Comparison of ENCODE assay signal across 8 mouse cellular contexts in genomic region chr4:149099369-149100017, GRCm38 (mm10). TPM values are rescaled to one million over a fixed set of nuclear protein-coding genes. Genes with fewer than 3 reads are reported as not detected.
A peak's percentile ranks its signal among the peaks of the same experiment; 100 is the strongest.
DNase-seq lines count a peak whose midpoint lies in the region; ATAC-seq and TF ChIP-seq lines count a peak whose summit lies in the region.

Pex14 (minus strand) TSS chr4:149099876.

- H3K4me2 ChIP-seq in forebrain, postnatal 0 days (ENCODE audit: low read depth): peak within 1 kb of the TSS; percentile 74
- peak within 1 kb of the TSS; percentile 86 for H3K4me2 ChIP-seq in lung, embryonic 15.5 days

- DNase-seq in G1E (ENCODE audit: low spot score): peak; percentile 87
- peak; percentile 91 to 96 for DNase-seq in cerebellum, adult 18-20 months
- DNase-seq in forebrain, postnatal 0 days: peak; percentile 93
- peak; percentile 91 for DNase-seq in heart, postnatal 4 days
- peak; percentile 85 to 90 for DNase-seq in layer of hippocampus, adult 8-10 months (ENCODE audit: low spot score in 2 of 2)
- peak; percentile 83 for DNase-seq in ovary, adult 18-20 months (ENCODE audit: low spot score)
- DNase-seq in thymus, postnatal 0 days (ENCODE audit: low spot score): peak; percentile 86

- H3K4me3 ChIP-seq in G1E (ENCODE audit: low read depth, low read length): peak within 1 kb of the TSS; percentile 98
- peak within 1 kb of the TSS; percentile 79 for H3K4me3 ChIP-seq in forebrain, postnatal 0 days (ENCODE audit: low read depth, low read length)
- H3K4me3 ChIP-seq in lung, embryonic 15.5 days: peak within 1 kb of the TSS; percentile 78

- ATAC-seq in G1E (ENCODE audit: extremely low read depth, insufficient number of reproducible peaks, low FRiP score, poor library complexity, severe bottlenecking): peak; percentile 54
- peak; percentile 81 for ATAC-seq in forebrain, postnatal 0 days
- ATAC-seq in lung, embryonic 15.5 days (ENCODE audit: borderline replicate concordance, extremely low read depth, low FRiP score, low TSS enrichment): peak; percentile 84

- WGBS in forebrain, postnatal 0 days: 1% methylated on average over 46 of the region's 50 CpGs
- whole genome bisulfite sequencing in lung, embryonic 15.5 days: 0% methylated on average over 48 of the region's 50 CpGs

- peak within 1 kb of the TSS; percentile 79 for H3K9ac ChIP-seq in forebrain, postnatal 0 days
- H3K9ac ChIP-seq in lung, embryonic 15.5 days: peak within 1 kb of the TSS; percentile 86

- peaks cover 20% of the 10 kb centered on the region for H3K36me3 ChIP-seq in G1E (replicated peaks)
- H3K36me3 ChIP-seq in forebrain, postnatal 0 days (ENCODE audit: insufficient read depth): no peaks in the 10 kb centered on the region
- H3K36me3 ChIP-seq in lung, embryonic 15.5 days: no peaks in the 10 kb centered on the region

- peak within 1 kb of the TSS; percentile 60; the same call in 1 of the 2 replicates for H3K27ac ChIP-seq in forebrain, postnatal 0 days (ENCODE audit: low read depth, low read length)
- peak within 1 kb of the TSS; percentile 35; the same call in 1 of the 2 replicates for H3K27ac ChIP-seq in lung, embryonic 15.5 days

- TF ChIP-seq CTCF in G1E (IDR thresholded peaks at IDR 0.05; ENCODE audit: low read depth, low read length): no peak
- TF ChIP-seq CTCF in forebrain, postnatal 0 days (IDR thresholded peaks at IDR 0.05; ENCODE audit: low read depth): no peak

- no peaks in the 10 kb centered on the region for H3K27me3 ChIP-seq in G1E (ENCODE audit: insufficient read depth, low read length)
- H3K27me3 ChIP-seq in forebrain, postnatal 0 days (ENCODE audit: insufficient read depth, low read length): no peaks in the 10 kb centered on the region
- no peaks in the 10 kb centered on the region for H3K27me3 ChIP-seq in lung, embryonic 15.5 days

- no peaks in the 10 kb centered on the region for H3K9me3 ChIP-seq in G1E (replicated peaks)
- H3K9me3 ChIP-seq in forebrain, postnatal 0 days (ENCODE audit: low read length): no peaks in the 10 kb centered on the region
- no peaks in the 10 kb centered on the region for H3K9me3 ChIP-seq in lung, embryonic 15.5 days

- peaks cover 36% of the 10 kb centered on the region for H3K4me1 ChIP-seq in G1E (ENCODE audit: insufficient read depth, low read depth, low read length)
- H3K4me1 ChIP-seq in forebrain, postnatal 0 days (ENCODE audit: insufficient read depth): 0 out of 2 replicates have a peak, but pooled peaks cover 6% of the 10 kb centered on the region
- peaks cover 13% of the 10 kb centered on the region for H3K4me1 ChIP-seq in lung, embryonic 15.5 days

RNA-seq across cellular contexts. Expression of gene Pex14, which starts in this region (rescaled TPM):
- total RNA-seq in G1E (2014; fragmentation: Nextera tagmentation): 21.1 and 24.9 TPM in 2 replicates
- total RNA-seq in G1E (2017): 13.3 and 17.5 TPM in 2 replicates
- 43.4 and 47.5 TPM in 2 replicates for polyA plus RNA-seq in G1E (2012)
- total RNA-seq in forebrain, postnatal 0 days (2014; rRNA removed): 61.3 and 66.5 TPM in 2 replicates
- polyA plus RNA-seq in forebrain, postnatal 0 days (2015; fragmentation: Nextera tagmentation; extraction: Ambion mirVana): 64.8 and 66.6 TPM in 2 replicates
- 10 to 100 TPM; 26.5 to 30.2 TPM for total RNA-seq in heart, postnatal 4 days (2021)
- 10 to 100 TPM; 44.2 to 48.7 (median 46.2) TPM for total RNA-seq in layer of hippocampus, adult 8-10 months (2022)
- polyA plus RNA-seq in lung, embryonic 15.5 days (2015; fragmentation: Nextera tagmentation; extraction: Ambion mirVana): 47.0 and 51.1 TPM in 2 replicates
- 42.1 and 42.3 TPM in 2 replicates for polyA plus RNA-seq in thymus, postnatal 0 days (2015; fragmentation: Nextera tagmentation; extraction: Ambion mirVana)

Comparison
In these comparisons a context has a peak if more than half of its experiments do, and no peak if none do; other contexts are left out.
1. Peak in every context shown above with its lines: DNase-seq, ATAC-seq, H3K4me3 ChIP-seq and H3K27ac ChIP-seq.